Mouse (Mus musculus): ENCODE measurements around the gene Nelfcd. TPM values are rescaled to one million over a fixed set of nuclear protein-coding genes. Genes with fewer than 3 reads are reported as not detected.

Gene Nelfcd
- polyA plus RNA-seq (2014; fragmentation: Nextera tagmentation; extraction: Ambion mirVana) = 108 and 121 TPM in 2 replicates

- Histone ChIP-seq H3K27ac (ENCODE audit: low read depth) (peak within 1 kb of the TSS; percentile 27; the same call in 1 of the 2 replicates), H3K4me1 (replicated peaks; ENCODE audit: control insufficient read depth, insufficient read depth, low read length) (peaks cover 5% of the 10 kb centered on the region; the same call in 1 of the 2 replicates), H3K36me3 (ENCODE audit: control insufficient read depth, insufficient read depth, low read length) (peaks cover 16% of the 10 kb centered on the region), H3K9me3 (ENCODE audit: control insufficient read depth, low read length) (no peaks in the 10 kb centered on the region), H3K9ac (ENCODE audit: low read length) (peak within 1 kb of the TSS; percentile 88), H3K4me2 (ENCODE audit: low read length) (peak within 1 kb of the TSS; percentile 81), H3K4me3 (ENCODE audit: low read depth, low read length) (peak within 1 kb of the TSS; percentile 99), H3K27me3 (replicated peaks; ENCODE audit: control insufficient read depth, insufficient read depth, low read length) (no peaks in the 10 kb centered on the region)
- DNase-seq (ENCODE audit: low spot score) (peak; percentile 99), ATAC-seq (replicated peaks; ENCODE audit: low FRiP score, low TSS enrichment, low read depth) (peak; percentile 93)
- under 1% methylated on average over 40 of the region's 40 CpGs for WGBS
Measured at GRCm38 (mm10) chr2:174415731-174416310, at the start of gene Nelfcd. Gene Nelfcd (plus strand): TSS chr2:174415804.

GRCm38 (mm10) chr2:174366571-174366970 is 49.0 kb upstream of the Nelfcd start:
- ATAC-seq (replicated peaks; ENCODE audit: low FRiP score, low TSS enrichment, low read depth) (no peak), DNase-seq (ENCODE audit: low spot score) (no peak)
- H3K9ac ChIP-seq (ENCODE audit: low read length) = no peak overlapping the region
- no peaks in the 10 kb centered on the region for H3K9me3 ChIP-seq (ENCODE audit: control insufficient read depth, low read length)
- no peak overlapping the region for H3K4me3 ChIP-seq (ENCODE audit: low read depth, low read length)
- H3K27ac ChIP-seq (ENCODE audit: low read depth) = no peak overlapping the region
- H3K36me3 ChIP-seq (ENCODE audit: control insufficient read depth, insufficient read depth, low read length) = no peaks in the 10 kb centered on the region
- WGBS = 85% methylated on average over 10 of the region's 10 CpGs
- no peaks in the 10 kb centered on the region for H3K27me3 ChIP-seq (replicated peaks; ENCODE audit: control insufficient read depth, insufficient read depth, low read length)
- no peak overlapping the region for H3K4me2 ChIP-seq (ENCODE audit: low read length)
- H3K4me1 ChIP-seq (replicated peaks; ENCODE audit: control insufficient read depth, insufficient read depth, low read length) = no peaks in the 10 kb centered on the region

DNA sequence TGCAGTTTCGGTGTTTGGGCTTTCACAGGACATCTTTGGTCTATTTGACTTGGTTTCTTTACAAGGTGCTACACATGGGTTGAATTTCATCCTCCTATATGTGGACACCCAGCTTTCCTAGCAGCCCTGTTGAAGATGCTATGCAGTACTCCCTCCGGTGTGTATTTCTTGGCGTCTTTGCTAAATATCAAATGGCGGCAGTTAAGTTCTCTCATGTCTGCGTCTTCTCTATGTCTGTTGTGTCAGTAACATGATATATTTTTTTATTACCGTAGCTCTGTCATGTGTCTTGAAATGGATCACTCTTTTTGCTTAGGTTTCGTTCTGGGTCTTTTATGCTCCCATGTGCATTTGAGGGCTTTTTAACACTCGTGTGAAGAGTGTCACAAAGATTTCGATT is 34.6 kb upstream of the Nelfcd start:
- no peak for ATAC-seq (replicated peaks; ENCODE audit: low FRiP score, low TSS enrichment, low read depth)
- Histone ChIP-seq H3K4me3 (ENCODE audit: low read depth, low read length) (no peak overlapping the region), H3K9me3 (ENCODE audit: control insufficient read depth, low read length) (no peaks in the 10 kb centered on the region), H3K4me2 (ENCODE audit: low read length) (no peak overlapping the region), H3K36me3 (ENCODE audit: control insufficient read depth, insufficient read depth, low read length) (no peaks in the 10 kb centered on the region), H3K9ac (ENCODE audit: low read length) (no peak overlapping the region), H3K4me1 (replicated peaks; ENCODE audit: control insufficient read depth, insufficient read depth, low read length) (no peaks in the 10 kb centered on the region), H3K27me3 (replicated peaks; ENCODE audit: control insufficient read depth, insufficient read depth, low read length) (no peaks in the 10 kb centered on the region), H3K27ac (ENCODE audit: low read depth) (no peak overlapping the region)
- no peak for DNase-seq (ENCODE audit: low spot score)
- WGBS = 87% methylated on average over 9 of the region's 9 CpGs

- Histone ChIP-seq H3K27me3 (replicated peaks; ENCODE audit: control insufficient read depth, insufficient read depth, low read length) (no peaks in the 10 kb centered on the region), H3K27ac (ENCODE audit: low read depth) (no peak overlapping the region), H3K9ac (ENCODE audit: low read length) (no peak overlapping the region), H3K36me3 (ENCODE audit: control insufficient read depth, insufficient read depth, low read length) (no peaks in the 10 kb centered on the region), H3K4me3 (ENCODE audit: low read depth, low read length) (no peak overlapping the region), H3K4me1 (replicated peaks; ENCODE audit: control insufficient read depth, insufficient read depth, low read length) (no peaks in the 10 kb centered on the region), H3K9me3 (ENCODE audit: control insufficient read depth, low read length) (no peaks in the 10 kb centered on the region), H3K4me2 (ENCODE audit: low read length) (no peak overlapping the region)
- no peak for DNase-seq (ENCODE audit: low spot score)
- WGBS = 88% methylated on average over 3 of the region's 3 CpGs
- ATAC-seq (replicated peaks; ENCODE audit: low FRiP score, low TSS enrichment, low read depth) = no peak
Measured at GRCm38 (mm10) chr2:174391936-174392335, 23.7 kb upstream of the Nelfcd start.

GRCm38 (mm10) chr2:174392554-174392953 is 23.1 kb upstream of the Nelfcd start:
- no peaks in the 10 kb centered on the region for H3K9me3 ChIP-seq (ENCODE audit: control insufficient read depth, low read length)
- no peak overlapping the region for H3K27ac ChIP-seq (ENCODE audit: low read depth)
- H3K27me3 ChIP-seq (replicated peaks; ENCODE audit: control insufficient read depth, insufficient read depth, low read length) = no peaks in the 10 kb centered on the region
- no peak overlapping the region for H3K4me3 ChIP-seq (ENCODE audit: low read depth, low read length)
- H3K4me1 ChIP-seq (replicated peaks; ENCODE audit: control insufficient read depth, insufficient read depth, low read length) = no peaks in the 10 kb centered on the region
- no peak overlapping the region for H3K4me2 ChIP-seq (ENCODE audit: low read length)
- ATAC-seq (replicated peaks; ENCODE audit: low FRiP score, low TSS enrichment, low read depth) = no peak
- H3K36me3 ChIP-seq (ENCODE audit: control insufficient read depth, insufficient read depth, low read length) = no peaks in the 10 kb centered on the region
- no peak overlapping the region for H3K9ac ChIP-seq (ENCODE audit: low read length)
- DNase-seq (ENCODE audit: low spot score) = no peak
- 76% methylated on average over 9 of the region's 9 CpGs for WGBS

GRCm38 (mm10) chr2:174393383-174393782 is 22.2 kb upstream of the Nelfcd start:
- no peak overlapping the region for H3K4me3 ChIP-seq (ENCODE audit: low read depth, low read length)
- no peak overlapping the region for H3K9ac ChIP-seq (ENCODE audit: low read length)
- no peaks in the 10 kb centered on the region for H3K36me3 ChIP-seq (ENCODE audit: control insufficient read depth, insufficient read depth, low read length)
- ATAC-seq (replicated peaks; ENCODE audit: low FRiP score, low TSS enrichment, low read depth) (no peak), DNase-seq (ENCODE audit: low spot score) (no peak)
- WGBS = 78% methylated on average over 5 of the region's 5 CpGs
- no peaks in the 10 kb centered on the region for H3K4me1 ChIP-seq (replicated peaks; ENCODE audit: control insufficient read depth, insufficient read depth, low read length)
- no peak overlapping the region for H3K27ac ChIP-seq (ENCODE audit: low read depth)
- no peak overlapping the region for H3K4me2 ChIP-seq (ENCODE audit: low read length)
- H3K27me3 ChIP-seq (replicated peaks; ENCODE audit: control insufficient read depth, insufficient read depth, low read length) = no peaks in the 10 kb centered on the region
- H3K9me3 ChIP-seq (ENCODE audit: control insufficient read depth, low read length) = no peaks in the 10 kb centered on the region

- Histone ChIP-seq H3K4me3 (ENCODE audit: low read depth, low read length) (no peak overlapping the region), H3K4me2 (ENCODE audit: low read length) (no peak overlapping the region), H3K36me3 (ENCODE audit: control insufficient read depth, insufficient read depth, low read length) (no peaks in the 10 kb centered on the region), H3K4me1 (replicated peaks; ENCODE audit: control insufficient read depth, insufficient read depth, low read length) (no peaks in the 10 kb centered on the region), H3K9ac (ENCODE audit: low read length) (no peak overlapping the region), H3K27ac (ENCODE audit: low read depth) (no peak overlapping the region), H3K9me3 (ENCODE audit: control insufficient read depth, low read length) (no peaks in the 10 kb centered on the region), H3K27me3 (replicated peaks; ENCODE audit: control insufficient read depth, insufficient read depth, low read length) (no peaks in the 10 kb centered on the region)
- no peak for DNase-seq (ENCODE audit: low spot score)
- WGBS = 90% methylated on average over 10 of the region's 10 CpGs
- ATAC-seq (replicated peaks; ENCODE audit: low FRiP score, low TSS enrichment, low read depth) = no peak
Measured at GRCm38 (mm10) chr2:174396643-174397042, 19.0 kb upstream of the Nelfcd start.

GRCm38 (mm10) chr2:174397065-174397464 is 18.5 kb upstream of the Nelfcd start:
- Histone ChIP-seq H3K27ac (ENCODE audit: low read depth) (no peak overlapping the region), H3K4me1 (replicated peaks; ENCODE audit: control insufficient read depth, insufficient read depth, low read length) (no peaks in the 10 kb centered on the region), H3K9ac (ENCODE audit: low read length) (no peak overlapping the region), H3K9me3 (ENCODE audit: control insufficient read depth, low read length) (no peaks in the 10 kb centered on the region), H3K4me2 (ENCODE audit: low read length) (no peak overlapping the region), H3K36me3 (ENCODE audit: control insufficient read depth, insufficient read depth, low read length) (no peaks in the 10 kb centered on the region), H3K27me3 (replicated peaks; ENCODE audit: control insufficient read depth, insufficient read depth, low read length) (no peaks in the 10 kb centered on the region), H3K4me3 (ENCODE audit: low read depth, low read length) (no peak overlapping the region)
- ATAC-seq (replicated peaks; ENCODE audit: low FRiP score, low TSS enrichment, low read depth) (no peak), DNase-seq (ENCODE audit: low spot score) (no peak)
- 95% methylated on average over 1 of the region's 1 CpGs for WGBS

DNA sequence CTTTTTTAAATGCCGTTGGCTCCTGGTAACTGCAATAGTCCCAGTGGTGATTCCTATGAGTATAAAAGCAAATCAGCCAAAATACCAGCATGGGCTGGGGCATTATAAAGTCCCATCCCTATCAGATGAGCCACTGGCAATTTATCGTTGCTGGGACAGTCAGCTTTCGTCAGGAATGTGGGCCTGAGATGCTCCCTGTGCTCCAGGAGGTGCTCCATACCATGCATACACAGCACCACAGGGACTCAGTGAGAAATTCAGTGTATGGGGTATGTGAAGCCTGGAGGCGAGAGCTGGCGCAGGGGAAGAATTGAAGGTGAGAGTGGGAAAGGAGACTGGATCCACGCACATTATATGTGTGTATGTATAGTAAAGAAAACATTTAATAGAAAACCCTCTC is 17.7 kb upstream of the Nelfcd start:
- no peak overlapping the region for H3K27ac ChIP-seq (ENCODE audit: low read depth)
- no peak for DNase-seq (ENCODE audit: low spot score)
- H3K4me2 ChIP-seq (ENCODE audit: low read length) = no peak overlapping the region
- no peaks in the 10 kb centered on the region for H3K9me3 ChIP-seq (ENCODE audit: control insufficient read depth, low read length)
- no peak for ATAC-seq (replicated peaks; ENCODE audit: low FRiP score, low TSS enrichment, low read depth)
- WGBS = 85% methylated on average over 6 of the region's 6 CpGs
- no peak overlapping the region for H3K4me3 ChIP-seq (ENCODE audit: low read depth, low read length)
- no peaks in the 10 kb centered on the region for H3K4me1 ChIP-seq (replicated peaks; ENCODE audit: control insufficient read depth, insufficient read depth, low read length)
- H3K9ac ChIP-seq (ENCODE audit: low read length) = no peak overlapping the region
- no peaks in the 10 kb centered on the region for H3K27me3 ChIP-seq (replicated peaks; ENCODE audit: control insufficient read depth, insufficient read depth, low read length)
- no peaks in the 10 kb centered on the region for H3K36me3 ChIP-seq (ENCODE audit: control insufficient read depth, insufficient read depth, low read length)

Data from intestine, embryonic 14.5 days (tissue).